Mouse (Mus musculus) limb, embryonic 15.5 days (tissue): ENCODE results near the gene Ccdc8. TPM values are rescaled to one million over a fixed set of nuclear protein-coding genes. Genes with fewer than 3 reads are reported as not detected.
A peak's percentile ranks its signal among the peaks of the same experiment; 100 is the strongest.

ENCODE experiments used
- ATAC-seq: fragments of 200-750 bp; cut with Nextera tagmentation; 2 replicates; pipeline ENCODE4 v1.8.0; 2017; ENCODE audit warnings: low read depth, moderate TSS enrichment; ENCODE audit not compliant: insufficient number of reproducible peaks, low FRiP score, low TSS enrichment
- H3K27ac ChIP-seq: fragments of 300-500 bp; sonication (generic); 2 replicates; pipeline ENCODE4 v1.5.1; 2015; ENCODE audit warnings: moderate library complexity, mild to moderate bottlenecking, inconsistent platforms
- H3K27me3 ChIP-seq: fragments of 300-500 bp; sonication (generic); 2 replicates; pipeline ENCODE4 v1.6.1; 2015; ENCODE audit warnings: inconsistent platforms
- H3K36me3 ChIP-seq: fragments of 300-500 bp; sonication (generic); 2 replicates; pipeline ENCODE4 v1.6.1; 2015; ENCODE audit warnings: inconsistent platforms
- H3K4me1 ChIP-seq: fragments of 300-500 bp; sonication (generic); 2 replicates; pipeline ENCODE4 v1.6.1; 2015; ENCODE audit warnings: inconsistent platforms
- H3K4me2 ChIP-seq: fragments of 300-500 bp; sonication (generic); 2 replicates; pipeline ENCODE4 v1.6.1; 2015; ENCODE audit warnings: mild to moderate bottlenecking, inconsistent platforms
- H3K4me3 ChIP-seq: fragments of 300-500 bp; sonication (generic); 2 replicates; pipeline ENCODE4 v1.5.1; 2015; ENCODE audit warnings: mild to moderate bottlenecking, inconsistent platforms
- H3K9ac ChIP-seq: fragments of 300-500 bp; sonication (generic); 2 replicates; pipeline ENCODE4 v1.6.1; 2015; ENCODE audit warnings: inconsistent platforms
- H3K9me3 ChIP-seq: fragments of 300-500 bp; sonication (generic); 2 replicates; pipeline ENCODE4 v1.6.1; 2016; ENCODE audit warnings: inconsistent platforms
- WGBS: fragments of 180-500 bp; shearing (Covaris S2); methylation state at CpG from one replicate; pipeline ENCODE4 v1.1.7; 2015; 5-methylcytosine and 5-hydroxymethylcytosine counted together
- polyA plus RNA-seq: library from polyadenylated mRNA; unstranded; fragments of >200 nt; fragmentation: Nextera tagmentation; extraction: Ambion mirVana; gene quantifications from 2 replicates; pipeline ENCODE4 v1.2.1, GENCODE M21; 2015

Ccdc8 gene
- polyA plus RNA-seq, 1 experiment from 2014 or later: 40.8 TPM

DNA sequence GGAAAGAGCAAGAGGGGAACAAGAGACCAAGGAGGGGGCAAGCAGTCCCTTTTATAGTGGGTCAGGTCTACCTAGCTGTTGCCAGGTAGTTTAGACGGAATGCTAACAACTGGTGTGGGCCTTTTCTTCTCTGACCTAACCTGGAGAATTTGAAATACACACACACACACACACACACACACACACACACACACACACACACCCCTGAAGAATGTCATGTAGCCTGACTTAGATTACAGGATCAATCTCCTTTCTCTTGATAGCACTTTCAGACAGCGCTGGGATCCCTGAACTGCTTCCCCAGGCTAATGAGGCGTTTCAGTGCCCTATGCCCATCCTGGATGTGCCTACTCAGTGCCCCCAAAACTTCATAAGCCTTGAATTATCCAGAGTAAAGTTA, 13.9 kb upstream of the Ccdc8 start:
- WGBS: 95% methylated on average over 3 of the region's 3 CpGs
- no peak overlapping the region for H3K9ac ChIP-seq
- no peak for ATAC-seq

DNA sequence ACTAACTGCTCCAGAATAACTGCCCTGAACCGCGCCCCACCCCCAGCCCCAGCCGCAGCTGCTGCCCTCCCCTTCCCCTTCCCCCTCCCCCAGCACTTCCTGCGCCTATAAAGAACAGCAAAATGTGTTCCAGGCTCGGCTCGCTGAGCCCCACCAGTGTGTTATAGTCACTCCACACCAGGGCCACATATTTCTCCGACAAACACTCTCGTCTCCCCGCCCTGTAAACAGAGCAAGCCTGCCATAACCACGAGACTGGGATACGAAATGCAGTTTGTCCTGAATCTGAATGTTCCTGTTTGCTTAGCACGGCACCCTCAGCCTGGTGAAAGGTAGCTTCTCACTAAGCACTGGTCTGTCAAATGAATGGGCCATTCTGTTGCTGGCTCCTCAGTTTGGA, 12.2 kb upstream of the Ccdc8 start:
- under 1% methylated on average over 12 of the region's 12 CpGs for WGBS
- peak; percentile 84 for ATAC-seq
- Histone ChIP-seq H3K9ac (no peak overlapping the region), H3K9me3 (no peaks in the 10 kb centered on the region), H3K4me1 (peaks cover 18% of the 10 kb centered on the region), H3K4me3 (peak overlapping the region; percentile 24), H3K27me3 (no peaks in the 10 kb centered on the region), H3K27ac (peak overlapping the region; percentile 87), H3K36me3 (no peaks in the 10 kb centered on the region), H3K4me2 (peak overlapping the region; percentile 47)

More for the DNA sequence above, 13.9 kb upstream of the Ccdc8 start:
- no peaks in the 10 kb centered on the region for H3K9me3 ChIP-seq
- no peak overlapping the region for H3K27ac ChIP-seq
- H3K27me3 ChIP-seq: no peaks in the 10 kb centered on the region
- H3K4me3 ChIP-seq: no peak overlapping the region
- H3K36me3 ChIP-seq: no peaks in the 10 kb centered on the region
- peaks cover 18% of the 10 kb centered on the region for H3K4me1 ChIP-seq
- H3K4me2 ChIP-seq: no peak overlapping the region

- Histone ChIP-seq H3K4me1 (peaks cover 26% of the 10 kb centered on the region), H3K4me3 (peak within 1 kb of the TSS; percentile 15), H3K27ac (0 out of 2 replicates have a peak within 1 kb of the TSS, but pooled peaks have one; percentile 27), H3K36me3 (no peaks in the 10 kb centered on the region), H3K9me3 (no peaks in the 10 kb centered on the region), H3K9ac (no peak within 1 kb of the TSS), H3K4me2 (peak within 1 kb of the TSS; percentile 32), H3K27me3 (no peaks in the 10 kb centered on the region)
- no peak for ATAC-seq
- WGBS: 21% methylated on average over 26 of the region's 26 CpGs
Observed at GRCm38 (mm10) chr7:16982859-16983568, 9.5 kb upstream of the Ccdc8 start, which contains the start of gene Gm42372. TSS of gene Gm42372 (plus strand) at chr7:16983086.

DNA sequence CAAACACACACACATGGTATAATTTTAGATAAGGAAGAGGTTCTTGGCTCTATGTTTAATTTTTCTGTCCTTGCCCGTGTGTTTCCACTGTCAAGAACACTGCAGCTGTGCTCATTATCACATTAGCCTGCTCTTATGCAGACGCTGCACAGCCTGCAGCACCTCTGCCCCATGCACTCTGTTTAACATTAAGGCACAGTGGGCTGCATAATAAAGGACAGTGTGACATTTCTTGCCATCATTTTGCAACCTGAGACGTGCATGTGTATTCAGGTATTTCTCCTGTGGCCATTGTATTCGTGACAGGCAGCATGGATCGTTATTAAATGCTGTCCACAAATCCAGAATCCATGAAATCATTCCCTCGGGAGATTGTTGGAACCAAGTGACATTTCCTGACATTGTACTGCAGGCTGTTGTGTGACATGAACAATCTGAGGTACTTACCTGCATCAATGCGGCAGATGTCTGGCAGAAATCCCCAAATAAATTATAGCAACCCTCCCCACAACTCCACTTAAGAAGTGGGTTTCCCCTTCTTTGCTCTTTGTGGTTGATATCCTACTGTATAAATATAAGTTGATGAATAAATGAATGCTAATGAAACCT, 4.9 kb upstream of the Ccdc8 start:
- H3K4me2 ChIP-seq: no peak overlapping the region
- 24% methylated on average over 7 of the region's 7 CpGs for WGBS
- peaks cover 48% of the 10 kb centered on the region for H3K4me1 ChIP-seq
- H3K27ac ChIP-seq: peak overlapping the region; percentile 47
- H3K4me3 ChIP-seq: no peak overlapping the region
- H3K9ac ChIP-seq: no peak overlapping the region
- H3K27me3 ChIP-seq: no peaks in the 10 kb centered on the region
- no peaks in the 10 kb centered on the region for H3K36me3 ChIP-seq
- H3K9me3 ChIP-seq: no peaks in the 10 kb centered on the region
- ATAC-seq: no peak

DNA sequence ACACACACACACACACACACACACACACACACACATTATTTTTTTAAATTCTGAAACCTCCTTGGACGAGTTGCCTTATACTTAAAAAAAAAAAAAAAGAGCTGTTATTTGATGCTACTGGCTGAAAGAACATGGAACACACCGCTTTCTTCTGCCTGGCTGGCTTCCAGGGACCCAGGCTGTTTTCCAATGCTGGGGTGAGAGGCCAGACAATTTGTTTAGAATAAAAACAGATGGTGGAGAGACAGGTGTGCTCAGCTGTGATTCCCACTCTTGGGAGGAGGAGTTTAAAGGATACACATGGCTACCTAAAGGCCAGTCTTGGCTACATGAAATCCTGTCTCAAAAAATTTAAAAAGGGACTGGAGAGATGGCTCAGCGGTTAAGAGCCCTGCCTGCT, 4.1 kb upstream of the Ccdc8 start:
- Histone ChIP-seq H3K4me1 (peaks cover 46% of the 10 kb centered on the region), H3K27me3 (no peaks in the 10 kb centered on the region), H3K27ac (peak overlapping the region; percentile 47), H3K4me3 (no peak overlapping the region), H3K9me3 (no peaks in the 10 kb centered on the region), H3K36me3 (no peaks in the 10 kb centered on the region), H3K9ac (no peak overlapping the region), H3K4me2 (no peak overlapping the region)
- ATAC-seq: no peak; the same call in 1 of the 2 replicates
- WGBS: 20% methylated on average over 3 of the region's 3 CpGs

- Histone ChIP-seq H3K4me3 (no peak overlapping the region), H3K9me3 (no peaks in the 10 kb centered on the region), H3K4me2 (0 out of 2 replicates have a peak overlapping the region, but pooled peaks have one; percentile 14), H3K9ac (no peak overlapping the region), H3K27ac (peak overlapping the region; percentile 92), H3K4me1 (peaks cover 55% of the 10 kb centered on the region), H3K27me3 (no peaks in the 10 kb centered on the region), H3K36me3 (no peaks in the 10 kb centered on the region)
- WGBS: 32% methylated on average over 15 of the region's 15 CpGs
- no peak for ATAC-seq
Observed at GRCm38 (mm10) chr7:16990006-16990744, 2.3 kb upstream of the Ccdc8 start.

DNA sequence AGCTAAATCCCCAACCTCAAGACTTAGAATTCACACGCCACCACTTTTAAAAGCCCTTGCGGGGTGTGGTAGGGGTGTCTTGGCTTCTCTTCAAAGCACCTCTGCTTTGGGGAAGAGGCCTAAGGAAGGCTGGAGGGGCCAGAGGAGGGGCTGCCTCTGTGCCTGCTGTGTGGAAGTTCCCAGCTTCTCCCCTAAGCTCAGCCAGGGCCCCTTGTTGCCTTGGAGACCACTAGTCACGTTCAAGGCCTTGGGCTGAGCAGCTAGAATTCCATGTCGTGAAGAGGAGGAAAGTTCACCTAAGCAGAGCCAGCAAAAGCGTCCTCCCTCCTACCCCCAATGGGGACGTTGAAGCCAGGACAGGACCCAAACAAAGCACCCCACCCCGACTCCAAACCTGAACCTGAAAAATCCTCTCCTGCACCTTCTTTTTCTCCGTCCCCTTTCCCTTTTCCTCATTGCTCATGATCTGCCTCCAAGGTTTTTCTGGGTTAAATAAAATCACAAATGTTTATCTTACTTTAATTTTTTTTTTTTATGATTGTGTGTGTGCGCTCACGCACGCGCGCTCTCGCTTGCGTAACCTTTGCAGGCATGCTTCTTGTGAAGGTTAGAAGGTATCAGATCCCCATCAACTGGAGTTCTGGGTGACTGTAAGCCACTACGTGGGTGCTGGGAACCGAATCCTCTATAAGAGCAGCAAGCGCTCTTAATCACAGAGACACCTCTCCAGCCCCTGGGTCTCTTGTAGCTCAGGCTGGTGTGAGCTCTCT, 642 bp upstream of the Ccdc8 start:
- Histone ChIP-seq H3K4me3 (no peak overlapping the region), H3K27me3 (no peaks in the 10 kb centered on the region), H3K4me2 (peak overlapping the region; percentile 27; the same call in 1 of the 2 replicates), H3K4me1 (peaks cover 71% of the 10 kb centered on the region), H3K9ac (no peak overlapping the region), H3K27ac (peak overlapping the region; percentile 92), H3K9me3 (no peaks in the 10 kb centered on the region), H3K36me3 (peaks cover 4% of the 10 kb centered on the region; the same call in 1 of the 2 replicates)
- ATAC-seq: peak; percentile 64
- WGBS: 43% methylated on average over 18 of the region's 18 CpGs

- peak overlapping the region; percentile 72 for H3K4me2 ChIP-seq
- H3K36me3 ChIP-seq: peaks cover 22% of the 10 kb centered on the region
- H3K9me3 ChIP-seq: no peaks in the 10 kb centered on the region
- under 1% methylated on average over 27 of the region's 27 CpGs for WGBS
- peaks cover 71% of the 10 kb centered on the region for H3K4me1 ChIP-seq
- H3K9ac ChIP-seq: peak overlapping the region; percentile 69
- ATAC-seq: peak; percentile 96
- H3K27ac ChIP-seq: peak overlapping the region; percentile 92
- H3K27me3 ChIP-seq: no peaks in the 10 kb centered on the region
- H3K4me3 ChIP-seq: peak overlapping the region; percentile 65
Observed at GRCm38 (mm10) chr7:16993651-16994399, 1.3 kb downstream of the Ccdc8 start.

- H3K4me2 ChIP-seq: peak overlapping the region; percentile 72
- peak overlapping the region; percentile 69 for H3K9ac ChIP-seq
- peaks cover 74% of the 10 kb centered on the region for H3K4me1 ChIP-seq
- H3K27me3 ChIP-seq: no peaks in the 10 kb centered on the region
- peak overlapping the region; percentile 92 for H3K27ac ChIP-seq
- no peaks in the 10 kb centered on the region for H3K9me3 ChIP-seq
- 2% methylated on average over 20 of the region's 20 CpGs for WGBS
- H3K36me3 ChIP-seq: peaks cover 26% of the 10 kb centered on the region
- ATAC-seq: no peak
- peak overlapping the region; percentile 65 for H3K4me3 ChIP-seq
Observed at GRCm38 (mm10) chr7:16994400-16994799, 1.9 kb downstream of the Ccdc8 start.

DNA sequence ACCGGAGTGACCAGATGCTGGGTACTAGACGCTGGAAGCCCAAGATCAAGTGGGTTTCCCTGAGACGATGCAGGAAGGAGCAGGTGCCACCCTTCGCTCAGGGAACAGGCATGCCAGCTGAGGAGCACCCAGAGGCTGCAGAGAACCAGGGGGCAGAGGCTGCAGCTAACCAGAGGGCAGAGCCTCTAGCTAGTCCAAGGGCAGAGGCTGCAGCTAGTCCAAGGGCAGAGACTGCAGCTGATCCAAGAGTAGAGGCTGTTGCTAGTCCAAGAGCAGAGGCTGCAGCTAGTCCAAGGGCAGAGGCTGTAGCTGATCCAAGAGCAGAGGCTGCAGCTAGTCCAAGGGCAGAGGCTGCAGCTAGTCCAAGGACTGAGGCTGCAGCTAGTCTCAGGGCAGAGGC, 2.8 kb downstream of the Ccdc8 start:
- peaks cover 34% of the 10 kb centered on the region for H3K36me3 ChIP-seq
- peak overlapping the region; percentile 69; the same call in 1 of the 2 replicates for H3K9ac ChIP-seq
- H3K4me2 ChIP-seq: peak overlapping the region; percentile 72
- H3K4me3 ChIP-seq: peak overlapping the region; percentile 65
- H3K27me3 ChIP-seq: no peaks in the 10 kb centered on the region
- peaks cover 67% of the 10 kb centered on the region for H3K4me1 ChIP-seq
- WGBS: 76% methylated on average over 4 of the region's 4 CpGs
- H3K9me3 ChIP-seq: no peaks in the 10 kb centered on the region
- ATAC-seq: no peak
- 0 out of 2 replicates have a peak overlapping the region, but pooled peaks have one; percentile 17 for H3K27ac ChIP-seq

- H3K4me3 ChIP-seq: no peak overlapping the region
- H3K9ac ChIP-seq: no peak overlapping the region
- peaks cover 45% of the 10 kb centered on the region for H3K4me1 ChIP-seq
- H3K9me3 ChIP-seq: no peaks in the 10 kb centered on the region
- no peaks in the 10 kb centered on the region for H3K27me3 ChIP-seq
- peaks cover 61% of the 10 kb centered on the region for H3K36me3 ChIP-seq
- no peak for ATAC-seq
- 75% methylated on average over 4 of the region's 4 CpGs for WGBS
- no peak overlapping the region for H3K4me2 ChIP-seq
- no peak overlapping the region for H3K27ac ChIP-seq
Observed at GRCm38 (mm10) chr7:16999233-16999632, 6.7 kb downstream of the Ccdc8 start.
